Mouse (Mus musculus) ES-Bruce4 (cell line): ENCODE results near the gene Arhgap44.

ENCODE experiments used
- CTCF ChIP-seq: IDR thresholded peaks from one replicate; pipeline ENCODE4 v1.8.1; 2011; ENCODE audit warnings: low read depth, low read length
- EP300 ChIP-seq: IDR thresholded peaks from 2 replicates; pipeline ENCODE4 v1.6.1; 2011; ENCODE audit warnings: low read depth, low read length; ENCODE audit not compliant: insufficient read depth
- POLR2A ChIP-seq: IDR thresholded peaks from one replicate; pipeline ENCODE4 v1.8.1; 2011; ENCODE audit warnings: low read length; ENCODE audit not compliant: insufficient read depth

DNA sequence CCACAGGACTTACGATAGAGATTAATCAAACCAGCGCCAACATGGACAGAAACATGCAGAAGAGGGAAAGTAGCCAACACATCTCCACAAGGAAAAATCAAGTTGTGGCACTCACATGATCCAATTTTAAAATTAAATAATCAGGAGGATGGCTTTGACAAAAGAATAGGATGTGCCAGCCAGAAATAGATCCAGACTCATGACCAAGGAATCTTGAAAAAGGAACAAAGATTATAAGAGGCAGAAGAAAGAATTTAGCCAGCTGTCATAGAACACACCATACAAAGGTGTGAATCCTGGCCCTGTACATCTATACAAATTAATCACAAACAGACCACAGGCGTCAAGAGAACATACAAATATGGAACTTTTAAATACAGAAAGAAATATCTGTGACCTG, 82.5 kb downstream of the Arhgap44 start:
- TF ChIP-seq POLR2A (no peak), CTCF (no peak), EP300 (no peak)
